Mouse (Mus musculus) stomach, embryonic 14.5 days (tissue): Measurements from ENCODE around the gene Ube2l6. TPM values are rescaled to one million over a fixed set of nuclear protein-coding genes. Genes with fewer than 3 reads are reported as not detected.

Experiments used
- ATAC-seq: fragments of 200-750 bp; cut with Nextera tagmentation; 2 replicates; pipeline ENCODE4 v1.8.0; 2017; ENCODE audit warnings: low read depth, moderate TSS enrichment; ENCODE audit not compliant: insufficient number of reproducible peaks, insufficient read depth, low FRiP score
- H3K27ac ChIP-seq: fragments of 300-500 bp; sonication (generic); 2 replicates; pipeline ENCODE4 v1.5.1; 2014; ENCODE audit warnings: mild to moderate bottlenecking, low read length, moderate library complexity, mixed read lengths
- H3K27me3 ChIP-seq: fragments of 300-500 bp; sonication (generic); 2 replicates; pipeline ENCODE4 v1.6.1; 2014; ENCODE audit warnings: low read length, control low read depth, mixed read lengths; ENCODE audit not compliant: control insufficient read depth, insufficient read depth
- H3K36me3 ChIP-seq: fragments of 300-500 bp; sonication (generic); 2 replicates; pipeline ENCODE4 v1.6.1; 2014; ENCODE audit warnings: mild to moderate bottlenecking, control low read depth, low read length, moderate library complexity, mixed read lengths; ENCODE audit not compliant: control insufficient read depth, insufficient read depth
- H3K4me1 ChIP-seq: fragments of 300-500 bp; sonication (generic); 2 replicates; pipeline ENCODE4 v1.6.1; 2014; ENCODE audit warnings: low read length, control low read depth, mixed read lengths; ENCODE audit not compliant: control insufficient read depth, insufficient read depth
- H3K4me2 ChIP-seq: fragments of 300-500 bp; sonication (generic); replicated peaks from 2 replicates; pipeline ENCODE4 v1.6.1; 2014; ENCODE audit warnings: low read depth, low read length, control low read depth
- H3K4me3 ChIP-seq: fragments of 300-500 bp; sonication (generic); 2 replicates; pipeline ENCODE4 v1.5.1; 2014; ENCODE audit warnings: low read depth, low read length, control low read depth
- H3K9ac ChIP-seq: fragments of 300-500 bp; sonication (generic); replicated peaks from 2 replicates; pipeline ENCODE4 v1.6.1; 2014; ENCODE audit warnings: low read depth, mild to moderate bottlenecking, control low read depth, low read length, moderate library complexity, mixed read lengths
- H3K9me3 ChIP-seq: fragments of 300-500 bp; sonication (generic); 2 replicates; pipeline ENCODE4 v1.6.1; 2016; ENCODE audit warnings: low read depth, low read length, control low read depth; ENCODE audit not compliant: control insufficient read depth
- WGBS: fragments of 180-500 bp; shearing (Covaris S2); extraction: QIAGEN DNeasy Blood & Tissue Kit; methylation state at CpG from one replicate; pipeline ENCODE4 v1.1.7; 2014; 5-methylcytosine and 5-hydroxymethylcytosine counted together
- polyA plus RNA-seq: library from polyadenylated mRNA; unstranded; fragments of >200 nt; fragmentation: Nextera tagmentation; extraction: Ambion mirVana; gene quantifications from 2 replicates; pipeline ENCODE4 v1.2.1, GENCODE M21; 2014

Gene Ube2l6
- polyA plus RNA-seq, 1 experiment from 2014 or later: 36.2 TPM

DNA sequence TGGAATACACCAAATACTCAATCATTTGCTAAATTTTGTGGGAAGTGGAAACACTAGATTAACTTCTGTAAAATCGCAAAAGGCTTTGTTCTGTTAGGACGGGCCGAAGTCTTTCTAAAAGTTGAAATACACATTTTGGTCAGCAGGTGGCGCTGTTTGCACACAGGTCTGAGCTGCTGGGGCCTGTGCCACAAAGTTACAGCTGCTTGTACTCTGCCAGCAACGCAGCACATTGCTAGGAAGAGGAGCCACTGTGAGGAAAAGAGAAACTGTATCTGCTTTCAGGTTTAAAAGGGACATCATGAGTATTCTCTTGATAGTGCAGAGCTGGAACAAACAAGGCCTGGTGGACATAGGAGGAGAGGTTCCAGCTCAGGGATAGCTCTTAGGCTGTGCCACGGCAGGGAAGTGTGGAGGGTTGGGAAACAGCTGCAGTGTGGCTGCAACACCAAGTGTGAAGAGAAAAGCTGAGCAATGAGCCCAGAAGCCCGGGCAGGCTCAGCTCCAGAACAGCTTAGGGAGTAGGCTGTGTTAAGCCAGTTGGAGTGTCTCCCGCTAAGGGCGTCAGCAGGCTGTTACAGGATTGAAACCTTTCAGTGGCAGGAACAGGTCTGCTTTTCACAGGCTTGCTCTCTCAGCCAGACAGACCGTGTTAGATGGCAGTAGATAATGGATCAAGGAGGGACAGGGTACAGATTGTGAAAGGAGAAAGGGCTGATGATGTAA is 33.2 kb downstream of the Ube2l6 start:
- H3K27me3 ChIP-seq: no peaks in the 10 kb centered on the region
- no peaks in the 10 kb centered on the region for H3K36me3 ChIP-seq
- H3K27ac ChIP-seq: peak overlapping the region; percentile 72
- H3K4me2 ChIP-seq: no peak overlapping the region
- WGBS: 26% methylated on average over 10 of the region's 10 CpGs
- 0 out of 2 replicates have a peak, but pooled peaks cover 10% of the 10 kb centered on the region for H3K4me1 ChIP-seq
- peak; percentile 68 for ATAC-seq
- no peak overlapping the region for H3K9ac ChIP-seq
- no peaks in the 10 kb centered on the region for H3K9me3 ChIP-seq
- H3K4me3 ChIP-seq: no peak overlapping the region

DNA sequence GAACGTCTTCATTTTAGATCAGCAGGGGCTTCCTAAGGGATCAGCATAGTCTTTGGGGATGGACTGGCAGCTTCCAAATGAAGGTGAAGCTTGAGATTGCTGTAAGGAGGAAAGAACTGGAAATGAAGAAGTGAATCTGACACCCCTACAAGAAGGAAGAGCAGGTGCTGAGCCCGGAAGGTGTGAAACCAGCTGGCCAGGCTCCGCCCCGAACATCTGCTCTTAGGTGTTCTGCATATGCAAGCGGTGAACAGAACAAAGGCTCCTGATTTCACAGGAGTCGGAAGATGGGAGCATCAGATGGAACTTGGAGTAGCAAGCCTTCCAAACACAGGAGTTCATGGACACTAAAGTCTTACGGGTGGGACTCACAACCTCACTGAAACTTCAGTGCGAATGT is 38.5 kb downstream of the Ube2l6 start:
- ATAC-seq: no peak
- Histone ChIP-seq H3K36me3 (no peaks in the 10 kb centered on the region), H3K4me2 (no peak overlapping the region), H3K27me3 (no peaks in the 10 kb centered on the region), H3K4me3 (no peak overlapping the region), H3K9ac (no peak overlapping the region), H3K27ac (no peak overlapping the region), H3K9me3 (no peaks in the 10 kb centered on the region), H3K4me1 (peaks cover 16% of the 10 kb centered on the region; the same call in 1 of the 2 replicates)
- 47% methylated on average over 8 of the region's 8 CpGs for WGBS

DNA sequence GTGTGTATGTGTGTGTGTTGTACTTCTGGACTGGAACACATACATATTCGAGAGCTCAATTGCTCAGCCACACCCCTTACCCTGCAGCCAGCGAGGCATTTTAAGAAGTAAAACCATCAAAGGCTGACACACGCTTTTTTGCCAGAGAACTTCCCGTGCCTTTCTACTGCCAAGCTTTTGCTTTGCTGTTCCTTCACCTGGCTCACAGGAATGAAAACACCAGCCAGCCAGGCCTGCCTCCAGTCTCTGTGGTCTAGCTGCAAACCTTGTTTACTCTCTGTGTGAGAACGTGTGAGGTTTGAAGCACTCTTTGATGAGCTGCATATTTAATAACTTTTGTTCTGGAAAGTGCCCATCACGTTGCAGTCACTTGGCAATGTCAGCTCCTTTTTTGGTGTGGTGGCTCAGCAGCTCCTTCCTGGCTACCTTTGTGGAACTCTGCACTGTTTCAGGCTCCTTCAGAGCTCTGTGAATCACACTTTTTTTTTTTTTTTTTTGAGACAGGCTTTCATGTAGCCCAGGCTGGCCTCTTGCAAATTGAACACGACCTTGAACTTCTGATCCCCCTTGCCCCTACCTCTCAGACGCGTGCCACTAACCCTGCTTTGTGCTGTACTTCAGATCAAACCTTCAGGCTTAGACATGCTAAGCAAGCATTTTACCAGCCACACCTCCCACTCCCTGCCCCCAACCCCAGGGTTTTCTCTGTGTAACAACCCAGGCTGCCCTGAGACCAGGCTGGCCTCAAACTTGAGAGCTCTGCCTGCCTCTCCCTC is 39.4 kb downstream of the Ube2l6 start:
- H3K4me3 ChIP-seq: no peak overlapping the region
- H3K4me2 ChIP-seq: no peak overlapping the region
- ATAC-seq: no peak
- no peaks in the 10 kb centered on the region for H3K36me3 ChIP-seq
- WGBS: 21% methylated on average over 9 of the region's 9 CpGs
- no peak overlapping the region for H3K27ac ChIP-seq
- H3K9ac ChIP-seq: no peak overlapping the region
- no peaks in the 10 kb centered on the region for H3K9me3 ChIP-seq
- H3K27me3 ChIP-seq: no peaks in the 10 kb centered on the region
- H3K4me1 ChIP-seq: peaks cover 16% of the 10 kb centered on the region; the same call in 1 of the 2 replicates

DNA sequence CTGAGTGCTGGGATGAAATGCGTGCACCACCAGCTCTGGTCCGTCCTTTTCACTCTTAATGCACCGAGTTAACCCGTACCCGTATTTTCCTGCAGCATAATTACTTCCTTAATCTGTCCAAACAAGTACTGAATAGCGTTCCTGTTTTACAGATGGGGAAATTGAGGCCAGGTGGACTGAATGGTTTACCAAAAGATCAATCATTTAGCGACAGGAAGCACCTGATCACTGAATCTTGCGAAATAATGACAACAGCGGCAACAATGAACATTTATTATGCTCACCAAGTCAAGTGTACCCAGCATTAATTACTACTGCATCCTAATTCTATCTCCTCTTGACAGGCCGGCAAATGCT is 39.9 kb downstream of the Ube2l6 start, which contains the start of gene Slc43a1:
Gene Slc43a1, plus strand, starts transcription at position 258 of the 357 bp plus-strand sequence.
- H3K27ac ChIP-seq: peak within 1 kb of the TSS; percentile 92
- H3K4me3 ChIP-seq: peak within 1 kb of the TSS; percentile 58
- peak within 1 kb of the TSS; percentile 96 for H3K4me2 ChIP-seq
- WGBS: 23% methylated on average over 10 of the region's 10 CpGs
- no peak for ATAC-seq
- H3K9ac ChIP-seq: peak within 1 kb of the TSS; percentile 74
- peaks cover 16% of the 10 kb centered on the region; the same call in 1 of the 2 replicates for H3K4me1 ChIP-seq
- no peaks in the 10 kb centered on the region for H3K36me3 ChIP-seq
- H3K9me3 ChIP-seq: no peaks in the 10 kb centered on the region
- no peaks in the 10 kb centered on the region for H3K27me3 ChIP-seq

DNA sequence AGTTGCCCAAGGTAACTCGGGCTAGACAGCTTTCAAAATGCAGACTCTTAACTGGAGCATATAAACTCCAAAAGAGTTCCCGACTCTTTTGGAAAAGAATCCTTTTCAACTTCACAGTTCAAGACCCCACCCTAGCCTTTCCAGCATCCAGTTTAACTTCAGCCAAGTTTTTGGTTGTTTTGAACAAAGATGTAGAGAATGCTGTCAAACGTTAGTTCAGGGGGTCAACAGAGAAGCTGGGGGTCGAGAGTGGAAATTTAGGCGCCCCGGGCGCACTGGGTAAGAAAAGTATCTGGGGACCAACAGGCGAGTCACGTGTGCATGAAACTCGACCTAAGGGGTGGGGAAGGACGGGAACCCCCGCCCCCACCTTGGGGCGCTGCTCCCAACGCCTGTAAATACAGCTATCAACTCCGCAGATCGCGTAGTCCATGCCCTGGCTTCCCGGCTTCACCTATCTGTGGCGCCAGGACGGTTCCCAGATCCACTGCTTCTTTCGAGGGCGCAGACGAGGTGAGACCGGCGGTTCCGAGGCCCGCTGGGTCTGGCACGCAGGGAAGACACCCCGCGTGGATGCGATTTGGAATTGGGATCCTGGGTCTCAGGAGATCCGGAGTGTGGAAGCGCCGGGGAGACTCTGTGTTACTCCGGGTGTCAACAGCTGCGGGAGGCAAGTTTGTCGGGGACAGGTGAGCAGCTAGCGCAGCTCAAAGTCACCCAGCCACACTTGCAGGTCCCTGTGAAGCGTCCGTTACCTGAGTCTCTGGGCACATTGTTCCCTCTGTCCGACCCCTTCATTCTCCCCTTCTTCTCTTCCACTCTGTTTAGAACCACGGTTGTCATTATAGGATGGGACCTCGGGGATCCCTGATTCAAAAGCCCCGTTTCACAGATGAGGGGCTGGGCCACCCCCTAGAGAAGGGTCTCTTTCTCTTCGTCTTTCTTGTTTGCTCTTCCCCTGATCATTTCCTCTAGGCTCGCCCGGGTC is 40.7 kb downstream of the Ube2l6 start:
- Histone ChIP-seq H3K4me3 (peak overlapping the region; percentile 58), H3K4me1 (peaks cover 16% of the 10 kb centered on the region; the same call in 1 of the 2 replicates), H3K9ac (peak overlapping the region; percentile 74), H3K27ac (peak overlapping the region; percentile 92), H3K27me3 (no peaks in the 10 kb centered on the region), H3K9me3 (no peaks in the 10 kb centered on the region), H3K36me3 (no peaks in the 10 kb centered on the region), H3K4me2 (peak overlapping the region; percentile 96)
- peak; percentile 44; the same call in 1 of the 2 replicates for ATAC-seq
- WGBS: 1% methylated on average over 46 of the region's 47 CpGs

DNA sequence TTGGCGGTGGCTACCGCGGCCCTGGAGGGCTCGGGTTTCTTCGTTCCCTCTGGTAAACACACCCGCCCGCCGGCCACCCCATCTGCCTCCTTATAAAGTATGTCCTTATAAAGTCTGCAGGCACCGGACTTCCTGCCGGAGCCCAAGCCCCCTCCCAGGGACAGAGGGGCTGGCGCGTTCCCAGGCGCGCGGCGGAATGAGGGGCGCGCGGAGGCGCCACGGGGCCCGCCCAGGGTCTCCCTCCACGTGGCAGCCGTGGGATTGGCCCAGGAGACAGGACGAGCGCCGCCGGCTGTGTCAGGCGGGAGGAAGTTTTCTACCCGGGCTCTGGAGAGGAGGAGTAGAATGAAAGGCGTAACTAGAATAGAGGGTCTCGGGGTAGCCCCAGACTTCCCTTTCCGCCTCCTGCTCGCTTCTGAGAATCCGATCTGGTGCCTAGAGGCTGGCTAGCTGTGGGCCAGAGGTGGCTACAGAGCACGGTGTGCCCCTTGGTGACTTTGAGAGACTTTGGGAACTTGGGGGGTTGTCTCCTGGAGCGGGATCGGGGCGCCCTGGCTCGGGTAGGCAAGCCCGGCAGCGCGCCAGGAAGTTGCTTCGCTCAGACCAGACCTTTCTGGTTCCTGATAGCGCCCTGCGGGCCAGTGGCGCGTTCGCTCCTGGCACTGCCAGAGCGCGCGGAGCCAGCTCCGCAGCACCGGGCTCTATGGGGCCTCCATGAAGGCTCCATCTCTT is 41.6 kb downstream of the Ube2l6 start:
- H3K4me3 ChIP-seq: peak overlapping the region; percentile 58
- under 1% methylated on average over 54 of the region's 54 CpGs for WGBS
- peaks cover 16% of the 10 kb centered on the region; the same call in 1 of the 2 replicates for H3K4me1 ChIP-seq
- peak overlapping the region; percentile 92 for H3K27ac ChIP-seq
- no peaks in the 10 kb centered on the region for H3K9me3 ChIP-seq
- H3K9ac ChIP-seq: peak overlapping the region; percentile 74
- no peaks in the 10 kb centered on the region for H3K27me3 ChIP-seq
- no peaks in the 10 kb centered on the region for H3K36me3 ChIP-seq
- peak overlapping the region; percentile 96 for H3K4me2 ChIP-seq
- peak; percentile 90 for ATAC-seq

DNA sequence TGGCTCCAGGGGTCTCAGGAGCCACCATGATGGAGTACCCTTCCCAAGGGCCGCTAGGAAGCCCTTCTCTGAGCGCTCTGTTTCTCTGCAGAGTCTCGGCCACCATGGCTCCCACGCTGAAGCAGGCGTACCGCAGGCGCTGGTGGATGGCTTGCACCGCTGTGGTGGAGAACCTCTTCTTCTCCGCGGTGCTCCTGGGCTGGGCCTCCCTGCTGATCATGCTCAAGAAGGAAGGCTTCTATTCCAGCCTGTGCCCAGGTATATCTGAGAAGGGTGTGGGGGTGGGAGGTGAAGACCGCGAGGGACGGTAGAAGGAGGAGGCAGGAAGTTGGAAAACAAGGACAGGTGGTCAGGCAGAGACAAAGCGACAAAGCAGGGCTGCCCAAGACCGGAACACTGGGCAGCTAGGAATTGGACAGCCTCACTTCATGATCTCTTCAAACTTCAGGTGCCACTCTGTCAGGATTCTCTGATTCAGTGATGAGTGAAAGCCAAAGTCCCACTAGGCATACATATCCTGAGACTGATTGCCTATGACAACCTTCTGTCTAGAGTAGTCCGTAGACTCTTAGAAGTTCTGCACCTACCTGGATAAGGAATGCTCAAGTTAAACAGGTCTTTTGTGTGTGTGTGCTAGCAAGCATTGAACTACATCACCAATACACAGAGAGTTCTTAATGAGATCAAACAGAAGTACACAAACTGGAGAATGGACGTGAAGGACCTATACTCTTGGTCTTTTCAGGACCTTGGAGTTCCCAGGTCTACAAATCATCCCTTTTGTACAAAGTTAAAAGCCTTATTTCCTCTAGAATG is 42.3 kb downstream of the Ube2l6 start:
- H3K9ac ChIP-seq: peak overlapping the region; percentile 74
- ATAC-seq: peak; percentile 7; the same call in 1 of the 2 replicates
- 4% methylated on average over 17 of the region's 17 CpGs for WGBS
- no peaks in the 10 kb centered on the region for H3K9me3 ChIP-seq
- H3K4me3 ChIP-seq: peak overlapping the region; percentile 58
- H3K27me3 ChIP-seq: no peaks in the 10 kb centered on the region
- peak overlapping the region; percentile 96 for H3K4me2 ChIP-seq
- H3K27ac ChIP-seq: peak overlapping the region; percentile 92
- H3K36me3 ChIP-seq: no peaks in the 10 kb centered on the region
- peaks cover 16% of the 10 kb centered on the region; the same call in 1 of the 2 replicates for H3K4me1 ChIP-seq
